Mouse (Mus musculus) megakaryocyte, embryonic 14.5 days (primary cell): Measurements from ENCODE around the gene Pyroxd1. TPM values are rescaled to one million over a fixed set of nuclear protein-coding genes. Genes with fewer than 3 reads are reported as not detected.
A peak's percentile ranks its signal among the peaks of the same experiment; 100 is the strongest.

ENCODE experiments used
- H3K27me3 ChIP-seq: replicated peaks from 2 replicates; pipeline ENCODE3; 2012; ENCODE audit warnings: inconsistent platforms
- H3K36me3 ChIP-seq: replicated peaks from 2 replicates; pipeline ENCODE3; 2012; ENCODE audit warnings: low read length, inconsistent platforms, mixed read lengths
- H3K4me1 ChIP-seq: 2 replicates; pipeline ENCODE4 v1.6.1; 2012; ENCODE audit warnings: inconsistent platforms
- H3K4me3 ChIP-seq: replicated peaks from 2 replicates; pipeline ENCODE3; 2012; ENCODE audit warnings: moderate library complexity, mild to moderate bottlenecking, inconsistent platforms
- H3K9me3 ChIP-seq: 2 replicates; pipeline ENCODE4 v1.6.1; 2012; ENCODE audit warnings: inconsistent platforms
- FLI1 ChIP-seq: IDR thresholded peaks from 2 replicates; pipeline ENCODE4 v1.6.1; 2012; ENCODE audit warnings: low read length, inconsistent platforms, mixed read lengths
- GATA1 ChIP-seq: IDR thresholded peaks from 3 replicates; pipeline ENCODE4 v1.6.1; 2012; ENCODE audit warnings: mixed read lengths, low read length, inconsistent platforms, borderline replicate concordance
- polyA plus RNA-seq: library from polyadenylated mRNA; stranded (reverse); fragments of >175 nt; gene quantifications from 2 replicates; pipeline ENCODE4 v1.2.3, GENCODE M21; 2012; ENCODE audit warnings: low replicate concordance; ENCODE audit not compliant: insufficient read depth

The Pyroxd1 gene
- 0.78 and 0.97 TPM in 2 replicates for polyA plus RNA-seq

- Histone ChIP-seq H3K27me3 (no peaks in the 10 kb centered on the region), H3K4me1 (peaks cover 27% of the 10 kb centered on the region), H3K9me3 (no peaks in the 10 kb centered on the region), H3K4me3 (peak within 1 kb of the TSS; percentile 98), H3K36me3 (peaks cover 26% of the 10 kb centered on the region)
- peak; percentile 52; the same call in 1 of the 2 replicates for TF ChIP-seq FLI1
- no peak for TF ChIP-seq GATA1
Observed at GRCm38 (mm10) chr6:142345440-142346038, at the start of gene Pyroxd1. Gene Pyroxd1, plus strand, starts transcription at chr6:142345654.

DNA sequence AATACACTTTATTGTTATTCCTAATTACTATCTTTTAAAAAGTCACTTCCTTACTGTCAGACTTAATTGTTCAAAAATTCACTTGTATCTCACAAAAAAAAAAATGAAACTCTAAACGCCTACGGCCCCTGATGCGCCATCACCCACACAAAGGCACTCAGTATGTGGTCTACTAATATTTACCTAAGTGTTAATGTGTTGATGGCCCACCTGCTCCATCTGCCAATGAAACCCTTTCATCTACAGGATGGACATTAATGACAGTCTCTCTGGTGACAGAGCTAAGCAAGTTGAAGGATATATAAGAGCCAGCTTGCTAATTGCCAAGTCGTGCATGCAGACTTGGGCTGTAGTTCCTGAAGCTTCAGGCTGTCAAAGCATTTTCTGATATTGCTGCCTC, 47.4 kb upstream of the Pyroxd1 start, which contains the start of gene Iapp:
TSS of gene Iapp (plus strand) at position 326 of the 400 bp plus-strand sequence.
- Histone ChIP-seq H3K27me3 (no peaks in the 10 kb centered on the region), H3K9me3 (no peaks in the 10 kb centered on the region), H3K4me3 (no peak within 1 kb of the TSS), H3K36me3 (no peaks in the 10 kb centered on the region), H3K4me1 (no peaks in the 10 kb centered on the region)
- TF ChIP-seq FLI1 (no peak), GATA1 (no peak)

- Histone ChIP-seq H3K27me3 (no peaks in the 10 kb centered on the region), H3K4me3 (no peak overlapping the region), H3K9me3 (peaks cover 3% of the 10 kb centered on the region; the same call in 1 of the 2 replicates), H3K4me1 (peaks cover 4% of the 10 kb centered on the region; the same call in 1 of the 2 replicates), H3K36me3 (no peaks in the 10 kb centered on the region)
- TF ChIP-seq FLI1 (no peak), GATA1 (no peak)
Observed at GRCm38 (mm10) chr6:142305076-142305475, 40.4 kb upstream of the Pyroxd1 start.

- H3K4me3 ChIP-seq = no peak overlapping the region
- no peaks in the 10 kb centered on the region for H3K27me3 ChIP-seq
- H3K36me3 ChIP-seq = no peaks in the 10 kb centered on the region
- no peak for TF ChIP-seq GATA1
- TF ChIP-seq FLI1 = no peak
- no peaks in the 10 kb centered on the region for H3K4me1 ChIP-seq
- peaks cover 7% of the 10 kb centered on the region; the same call in 1 of the 2 replicates for H3K9me3 ChIP-seq
Observed at GRCm38 (mm10) chr6:142314285-142314684, 31.2 kb upstream of the Pyroxd1 start.

DNA sequence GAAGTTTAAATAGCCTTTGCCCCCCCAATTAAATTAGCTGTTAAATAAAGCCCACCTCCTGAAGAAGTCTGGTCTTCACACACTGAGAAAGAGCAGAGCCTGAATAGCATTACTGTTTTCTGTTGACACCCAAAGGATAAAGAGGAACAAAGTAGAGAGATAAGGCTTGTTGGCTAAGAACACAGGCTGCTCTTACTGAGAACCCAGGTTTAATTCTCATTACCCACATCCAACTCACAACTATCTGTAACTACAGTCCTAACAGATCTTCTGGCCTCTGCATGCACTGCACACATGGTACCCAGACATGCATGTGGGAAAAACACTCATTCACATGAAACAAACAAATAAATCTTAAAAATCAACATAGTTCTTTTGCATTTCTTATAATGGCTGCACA, 28.3 kb upstream of the Pyroxd1 start:
- TF ChIP-seq GATA1 (no peak), FLI1 (no peak)
- Histone ChIP-seq H3K36me3 (no peaks in the 10 kb centered on the region), H3K9me3 (0 out of 2 replicates have a peak, but pooled peaks cover 3% of the 10 kb centered on the region), H3K27me3 (no peaks in the 10 kb centered on the region), H3K4me1 (no peaks in the 10 kb centered on the region), H3K4me3 (no peak overlapping the region)

DNA sequence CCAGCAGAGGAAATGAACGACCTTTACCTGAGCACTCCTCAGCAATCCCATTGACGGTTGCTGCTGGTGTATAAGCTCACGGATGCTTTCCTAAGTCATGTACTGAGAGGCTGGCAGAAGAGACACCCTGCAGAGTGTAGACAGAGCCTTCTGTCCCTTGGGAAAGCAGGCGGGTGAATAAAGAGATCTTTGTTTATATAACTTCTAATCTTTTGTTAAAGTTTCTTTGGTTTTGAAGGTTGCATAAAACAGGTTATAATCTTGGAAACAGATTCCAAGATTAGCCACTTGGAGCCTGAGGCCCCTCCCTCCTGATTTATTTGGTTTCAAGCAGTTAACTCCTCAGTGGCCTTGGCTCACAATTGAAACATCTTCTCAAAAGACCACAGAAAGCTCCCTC, 22.6 kb upstream of the Pyroxd1 start, which contains the start of gene Slco1a5:
TSS of gene Slco1a5 (minus strand) at position 101 of the 400 bp plus-strand sequence.
- H3K36me3 ChIP-seq = no peaks in the 10 kb centered on the region
- peaks cover 18% of the 10 kb centered on the region for H3K4me1 ChIP-seq
- TF ChIP-seq GATA1 = no peak
- no peak for TF ChIP-seq FLI1
- no peak within 1 kb of the TSS for H3K4me3 ChIP-seq
- H3K9me3 ChIP-seq = no peaks in the 10 kb centered on the region
- no peaks in the 10 kb centered on the region for H3K27me3 ChIP-seq

GRCm38 (mm10) chr6:142326598-142326997, 18.9 kb upstream of the Pyroxd1 start:
- Histone ChIP-seq H3K4me1 (peaks cover 18% of the 10 kb centered on the region), H3K9me3 (no peaks in the 10 kb centered on the region), H3K4me3 (no peak overlapping the region), H3K27me3 (no peaks in the 10 kb centered on the region), H3K36me3 (no peaks in the 10 kb centered on the region)
- TF ChIP-seq FLI1 = no peak
- no peak for TF ChIP-seq GATA1

- Histone ChIP-seq H3K4me1 (peaks cover 18% of the 10 kb centered on the region), H3K36me3 (no peaks in the 10 kb centered on the region), H3K27me3 (no peaks in the 10 kb centered on the region), H3K9me3 (no peaks in the 10 kb centered on the region), H3K4me3 (no peak overlapping the region)
- TF ChIP-seq GATA1 = no peak
- no peak for TF ChIP-seq FLI1
Observed at GRCm38 (mm10) chr6:142329201-142329600, 16.3 kb upstream of the Pyroxd1 start.

DNA sequence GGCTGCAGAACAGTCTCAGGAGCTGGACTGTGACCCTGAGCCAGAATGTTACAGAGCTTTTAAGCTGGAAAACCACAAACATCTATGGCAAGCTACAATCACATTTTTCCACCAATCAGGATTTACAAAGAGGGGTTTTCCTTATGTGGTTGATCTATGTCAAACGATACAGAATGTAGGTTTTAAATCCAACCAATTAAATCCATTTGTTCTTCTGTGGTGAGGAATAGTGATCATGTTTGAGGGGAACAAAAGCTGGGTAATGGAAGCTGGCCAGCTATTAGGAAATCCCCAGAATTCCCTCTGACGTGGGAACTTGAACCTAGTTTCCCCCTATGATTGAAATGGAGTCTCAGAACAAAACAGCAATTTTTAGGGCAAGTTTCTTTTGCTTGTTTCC, 6.5 kb upstream of the Pyroxd1 start:
- H3K9me3 ChIP-seq = no peaks in the 10 kb centered on the region
- peaks cover 2% of the 10 kb centered on the region for H3K27me3 ChIP-seq
- H3K4me1 ChIP-seq = no peaks in the 10 kb centered on the region
- H3K36me3 ChIP-seq = no peaks in the 10 kb centered on the region
- no peak overlapping the region for H3K4me3 ChIP-seq
- TF ChIP-seq FLI1 = no peak
- TF ChIP-seq GATA1 = no peak

DNA sequence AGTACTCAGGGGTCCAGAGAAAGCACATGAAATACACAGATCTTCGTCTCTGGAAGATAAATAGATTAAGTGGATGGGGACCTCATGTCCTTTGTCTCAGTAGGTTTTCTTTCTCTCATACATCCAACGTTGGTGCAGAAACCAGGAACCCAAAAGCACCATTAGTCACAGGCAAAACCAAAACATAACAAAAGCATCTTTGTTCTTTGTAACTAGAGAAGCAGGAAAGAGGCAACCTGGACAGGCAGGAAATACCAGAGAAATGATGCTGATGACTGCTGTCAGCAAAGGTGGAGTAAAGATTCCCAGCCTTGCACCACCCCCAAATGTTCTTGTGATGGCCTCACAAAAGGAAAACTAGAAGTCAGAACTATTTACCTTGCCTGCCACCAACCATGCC, 5.9 kb upstream of the Pyroxd1 start:
- Histone ChIP-seq H3K36me3 (no peaks in the 10 kb centered on the region), H3K4me1 (no peaks in the 10 kb centered on the region; the same call in 1 of the 2 replicates), H3K27me3 (peaks cover 2% of the 10 kb centered on the region), H3K9me3 (no peaks in the 10 kb centered on the region), H3K4me3 (no peak overlapping the region)
- TF ChIP-seq GATA1 (no peak), FLI1 (no peak)
